Mouse (Mus musculus): ENCODE data around the gene Zfp85. TPM values are rescaled to one million over a fixed set of nuclear protein-coding genes. Genes with fewer than 3 reads are reported as not detected.
"Not testable (repeated sequence)": the region's sequence is repeated elsewhere in the genome, so short reads cannot be mapped to it uniquely, and the experiment has no call there.

Gene Zfp85
- polyA plus RNA-seq (2017; shearing (Covaris generic)) = 10 to 100 TPM; 14.1 to 16.6 TPM

- peak; percentile 99 for ATAC-seq
Measured at GRCm38 (mm10) chr13:67754333-67755306, at the start of gene Zfp85. Zfp85 (minus strand) TSS chr13:67755228.

- not testable (repeated sequence) for ATAC-seq
Measured at GRCm38 (mm10) chr13:67799151-67799550, 44.1 kb upstream of the Zfp85 start.

- ATAC-seq = no peak
Measured at GRCm38 (mm10) chr13:67798618-67799017, 43.6 kb upstream of the Zfp85 start.

GRCm38 (mm10) chr13:67791921-67792455 lies 37.0 kb upstream of the Zfp85 start:
- ATAC-seq = no peak

GRCm38 (mm10) chr13:67779265-67780221 lies 24.5 kb upstream of the Zfp85 start, which contains the start of gene Zfp493:
Zfp493 (plus strand) TSS chr13:67779693.
- ATAC-seq = peak; percentile 100

- ATAC-seq = no peak
Measured at GRCm38 (mm10) chr13:67763031-67763768, 8.2 kb upstream of the Zfp85 start.

GRCm38 (mm10) chr13:67759966-67760365 lies 4.9 kb upstream of the Zfp85 start:
- ATAC-seq = no peak

GRCm38 (mm10) chr13:67755761-67756160 lies 733 bp upstream of the Zfp85 start:
- no peak for ATAC-seq

- no peak for ATAC-seq
Measured at GRCm38 (mm10) chr13:67743896-67744295, 11.1 kb downstream of the Zfp85 start.

GRCm38 (mm10) chr13:67742941-67743340 lies 12.1 kb downstream of the Zfp85 start:
- no peak for ATAC-seq

- not testable (repeated sequence) for ATAC-seq
Measured at GRCm38 (mm10) chr13:67734391-67734790, 20.6 kb downstream of the Zfp85 start.

GRCm38 (mm10) chr13:67729441-67729840 lies 25.6 kb downstream of the Zfp85 start:
- ATAC-seq = peak; percentile 71

GRCm38 (mm10) chr13:67728641-67729318 lies 26.2 kb downstream of the Zfp85 start, which contains the start of gene Zfp65:
Zfp65 (minus strand) TSS chr13:67729173.
- peak; percentile 69 for ATAC-seq

GRCm38 (mm10) chr13:67728106-67728505 lies 26.9 kb downstream of the Zfp85 start:
- ATAC-seq = no peak

- not testable (repeated sequence) for ATAC-seq
Measured at GRCm38 (mm10) chr13:67725331-67725730, 29.7 kb downstream of the Zfp85 start.

GRCm38 (mm10) chr13:67723848-67724479 lies 31.1 kb downstream of the Zfp85 start:
- ATAC-seq = peak; percentile 87

Measured in CD4-positive, CD25-positive, alpha-beta regulatory T cell, adult 4 months (primary cell).